Mouse (Mus musculus): ENCODE results near the gene Rpl27. TPM values are rescaled to one million over a fixed set of nuclear protein-coding genes. Genes with fewer than 3 reads are reported as not detected.

Rpl27 gene
- total RNA-seq, 1 experiment from 2014 or later, result 281 TPM

- no peak for ATAC-seq (ENCODE audit: extremely low read depth, insufficient number of reproducible peaks, low FRiP score, poor library complexity, severe bottlenecking)
Measured at GRCm38 (mm10) chr11:101484814-101485213, 42.7 kb downstream of the Rpl27 start.

- no peak for ATAC-seq (ENCODE audit: extremely low read depth, insufficient number of reproducible peaks, low FRiP score, poor library complexity, severe bottlenecking)
Measured at GRCm38 (mm10) chr11:101485509-101486028, 43.5 kb downstream of the Rpl27 start.

- no peak for ATAC-seq (ENCODE audit: extremely low read depth, insufficient number of reproducible peaks, low FRiP score, poor library complexity, severe bottlenecking)
Measured at GRCm38 (mm10) chr11:101486126-101486525, 44.0 kb downstream of the Rpl27 start.

Other genes starting within 250 kb of the Rpl27 start
- gene Ezh1, start 215.8 kb upstream of the Rpl27 start, total RNA-seq (2017), result 99.1 and 110 TPM in 2 replicates
- not detected in 2 replicates for gene Ramp2, start 196.3 kb upstream of the Rpl27 start, total RNA-seq (2017)
- gene Vps25, start 188.6 kb upstream of the Rpl27 start, total RNA-seq (2017), result 55.9 and 66.7 TPM in 2 replicates
- gene Wnk4, start 181.7 kb upstream of the Rpl27 start, total RNA-seq (2017), result 0.58 and 0.86 TPM in 2 replicates
- gene Cntd1, start 163.3 kb upstream of the Rpl27 start, total RNA-seq (2017), result 0.49 and 0.81 TPM in 2 replicates
- 14.9 and 17.7 TPM in 2 replicates for gene Coa3, start 163.2 kb upstream of the Rpl27 start, total RNA-seq (2017)
- 289 and 291 TPM in 2 replicates for gene Becn1, start 140.0 kb upstream of the Rpl27 start, total RNA-seq (2017)
- 75.9 and 97.2 TPM in 2 replicates for gene Psme3, start 126.1 kb upstream of the Rpl27 start, total RNA-seq (2017)
- gene Aoc2, start 117.2 kb upstream of the Rpl27 start, total RNA-seq (2017), result 3.6 and 4.9 TPM in 2 replicates
- gene Aoc3, start 111.7 kb upstream of the Rpl27 start, total RNA-seq (2017), result 0.25 TPM in 1 of 2 replicates, not detected in the other
- not detected in 2 replicates for gene G6pc, start 74.7 kb upstream of the Rpl27 start, total RNA-seq (2017)
- gene Aarsd1, start 24.7 kb upstream of the Rpl27 start, total RNA-seq (2017), result 15.7 and 18.7 TPM in 2 replicates
- 0.37 and 0.93 TPM in 2 replicates for gene Gm27029, start 17.5 kb upstream of the Rpl27 start, total RNA-seq (2017)
- gene Rundc1, start 17.2 kb upstream of the Rpl27 start, total RNA-seq (2017), result 10.0 and 12.0 TPM in 2 replicates
- 0.49 and 1.5 TPM in 2 replicates for gene Ptges3l, start 17.0 kb upstream of the Rpl27 start, total RNA-seq (2017)
- gene Ifi35, start 6.1 kb downstream of the Rpl27 start, total RNA-seq (2017), result 69.7 and 73.4 TPM in 2 replicates
- gene Rnd2, start 22.7 kb downstream of the Rpl27 start, total RNA-seq (2017), result 0.70 TPM in 1 of 2 replicates, not detected in the other
- 5.9 and 7.7 TPM in 2 replicates for gene Vat1, start 23.9 kb downstream of the Rpl27 start, total RNA-seq (2017)
- gene Brca1, start 109.7 kb downstream of the Rpl27 start, total RNA-seq (2017), result 4.8 and 5.6 TPM in 2 replicates
- 166 and 171 TPM in 2 replicates for gene Nbr1, start 109.9 kb downstream of the Rpl27 start, total RNA-seq (2017)
- 6.9 and 7.2 TPM in 2 replicates for gene Tmem106a, start 139.9 kb downstream of the Rpl27 start, total RNA-seq (2017)
- not detected in 2 replicates for gene Gm11634, start 157.0 kb downstream of the Rpl27 start, total RNA-seq (2017)
- gene Rdm1, start 184.9 kb downstream of the Rpl27 start, total RNA-seq (2017), result 20.4 and 31.3 TPM in 2 replicates
- 2.2 and 2.7 TPM in 2 replicates for gene Arl4d, start 223.2 kb downstream of the Rpl27 start, total RNA-seq (2017)